12 mouse cellular contexts compared by ENCODE assay signal in the genomic region with DNA sequence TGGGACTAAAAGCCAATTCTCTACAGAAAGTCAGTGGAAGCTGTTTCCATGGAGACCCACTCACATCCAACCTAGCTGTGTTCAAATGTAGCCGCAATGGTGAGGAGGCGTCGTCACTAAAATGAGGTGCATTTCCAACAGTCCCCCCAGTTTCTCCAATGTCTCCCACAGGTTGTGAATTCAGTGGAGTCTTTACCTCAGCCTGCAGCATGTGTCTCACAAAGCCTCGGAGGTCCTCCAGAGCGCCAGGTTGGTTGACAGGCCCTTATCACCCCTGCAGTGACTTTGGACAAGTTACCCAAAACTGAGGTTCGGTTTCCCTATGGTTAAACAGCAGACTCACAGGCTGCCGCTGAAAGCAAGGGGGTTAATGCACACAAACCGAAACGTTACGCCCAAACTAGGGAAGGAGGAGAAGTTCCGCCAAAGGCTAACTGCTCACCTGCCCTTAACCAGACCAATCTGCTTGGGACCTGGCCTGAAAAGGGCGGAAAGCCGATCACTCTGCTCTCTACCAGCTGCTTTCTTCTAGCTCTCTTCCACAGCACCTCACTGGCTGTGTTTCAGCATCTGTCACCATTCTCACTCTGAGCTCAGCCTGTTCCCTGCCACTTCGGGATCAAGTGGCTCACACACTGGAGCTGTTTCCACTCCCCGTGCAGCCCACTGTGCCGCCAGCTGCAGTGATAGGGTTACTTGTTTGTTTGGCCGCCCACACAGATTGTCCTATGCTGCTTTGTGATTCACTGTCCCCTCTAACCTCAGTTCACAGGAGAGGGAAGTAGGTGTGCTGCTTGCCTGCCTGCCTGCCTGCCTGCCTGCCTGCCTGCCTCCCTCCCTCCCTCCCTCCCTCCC. TPM values are rescaled to one million over a fixed set of nuclear protein-coding genes. Genes with fewer than 3 reads are reported as not detected.
A peak's percentile ranks its signal among the peaks of the same experiment; 100 is the strongest.
DNase-seq lines count a peak whose midpoint lies in the region; ATAC-seq and TF ChIP-seq lines count a peak whose summit lies in the region.
"Had no signal": no experiment of that assay in that cellular context is flagged by ENCODE, and none has a peak within 500 bp of the region (broad histone marks: within the 10 kb centered on the region; RNA-seq: fewer than 3 reads in every experiment).

No protein-coding gene starts in this region.

- 0 out of 2 replicates have a peak, but pooled peaks have one; percentile 6 for ATAC-seq in granulocyte monocyte progenitor cell, adult 5-6 weeks (replicated peaks; ENCODE audit: poor library complexity, severe bottlenecking)

- peak overlapping the region; percentile 35 for H3K4me2 ChIP-seq in myocyte (ENCODE audit: low read depth)

- H3K79me2 ChIP-seq in myocyte (ENCODE audit: control insufficient read depth, insufficient read depth) = no peaks in the 10 kb centered on the region

- no peak for TF ChIP-seq POLR2A in myocyte (IDR thresholded peaks at IDR 0.05; ENCODE audit: insufficient read length, low read depth)

- no peaks in the 10 kb centered on the region for H3K27me3 ChIP-seq in myocyte (ENCODE audit: control insufficient read depth, insufficient read depth, insufficient read length)

- H3ac ChIP-seq in myocyte (ENCODE audit: control insufficient read depth, insufficient read length) = no peak overlapping the region

- H3K4me3 ChIP-seq in myocyte = no peak overlapping the region

- peak; percentile 24 for DNase-seq in embryo, embryonic 10.5 days (ENCODE audit: low spot score)
- no peak for DNase-seq in embryo, embryonic 10 days (ENCODE audit: low spot score)
- peak; percentile 38 for DNase-seq in layer of hippocampus, adult 11-12 months (ENCODE audit: low spot score)
- DNase-seq in layer of hippocampus, adult 9-10 months (ENCODE audit: low spot score) = no peak
- no peak for DNase-seq in Muller cell, postnatal 12 days (ENCODE audit: inconsistent ontology term)
- DNase-seq in urinary bladder, postnatal 25 days (ENCODE audit: low spot score) = no peak
- DNase-seq: thymus, postnatal 14 days had no signal

- no peaks in the 10 kb centered on the region for H3K36me3 ChIP-seq in myocyte (ENCODE audit: control insufficient read depth, insufficient read depth)

TF ChIP-seq in myocyte, 11 proteins besides CTCF, POLR2A, EP300 and RAD21:
- TF ChIP-seq CEBPB (IDR thresholded peaks at IDR 0.05; ENCODE audit: insufficient read depth, poor library complexity, severe bottlenecking) (no peak), E2F4 (IDR thresholded peaks at IDR 0.05; ENCODE audit: insufficient read depth) (no peak), USF1 (IDR thresholded peaks at IDR 0.05; ENCODE audit: low read depth) (no peak), TCF3 (IDR thresholded peaks at IDR 0.05; ENCODE audit: insufficient read length, low read depth) (no peak), SRF (IDR thresholded peaks at IDR 0.05; ENCODE audit: control insufficient read depth, insufficient read length, low read depth) (no peak), POLR2AphosphoS2 (IDR thresholded peaks at IDR 0.05; ENCODE audit: insufficient read length, low read depth) (no peak), REST (IDR thresholded peaks at IDR 0.05; ENCODE audit: insufficient read depth, insufficient read length) (no peak), MAX (IDR thresholded peaks at IDR 0.05; ENCODE audit: low read depth) (no peak), MYOD1 (IDR thresholded peaks at IDR 0.05; ENCODE audit: control insufficient read depth in 1 of 3, insufficient read length in 2 of 3, low read depth in 2 of 3) (peak in 2 of 3 experiments; percentile 54 to 90), MYOG (IDR thresholded peaks at IDR 0.05; ENCODE audit: control insufficient read depth in 1 of 3, insufficient read depth in 1 of 3, insufficient read length in 2 of 3, low read depth in 2 of 3) (peak; percentile 2 to 79 (median 51)), TCF12 (IDR thresholded peaks at IDR 0.05; ENCODE audit: insufficient read depth, poor library complexity, severe bottlenecking) (no peak)

RNA-seq across cellular contexts. Expression of a gene that starts 1.6 kb away (rescaled TPM):
- total RNA-seq in granulocyte monocyte progenitor cell, adult 5-6 weeks (2014; fragmentation: Nextera tagmentation) = not detected in 2 replicates
- 1.5 TPM in 1 of 2 replicates, not detected in the other for total RNA-seq in granulocyte monocyte progenitor cell, adult 5-6 weeks (2017)
- 10.5 TPM for polyA plus RNA-seq in myocyte (2012; fragmentation: generic; extraction: Trizol)

RNA-seq across cellular contexts. Expression of a gene that starts 6.7 kb away (rescaled TPM):
- total RNA-seq in granulocyte monocyte progenitor cell, adult 5-6 weeks (2014; fragmentation: Nextera tagmentation) = 0.15 TPM in 1 of 2 replicates, not detected in the other
- total RNA-seq in granulocyte monocyte progenitor cell, adult 5-6 weeks (2017) = not detected in 2 replicates
- polyA plus RNA-seq in myocyte (2012; fragmentation: generic; extraction: Trizol) = 0.86 TPM
- total RNA-seq: common myeloid progenitor, adult 5-6 weeks had no signal

RNA-seq across cellular contexts. Expression of a gene that starts 44.0 kb away (rescaled TPM):
- total RNA-seq in granulocyte monocyte progenitor cell, adult 5-6 weeks (2014; fragmentation: Nextera tagmentation) = not detected in 2 replicates
- total RNA-seq in granulocyte monocyte progenitor cell, adult 5-6 weeks (2017) = not detected in 2 replicates
- not detected for polyA plus RNA-seq in myocyte (2012; fragmentation: generic; extraction: Trizol)
- total RNA-seq: common myeloid progenitor, adult 5-6 weeks; layer of hippocampus, postnatal 25 days had no signal
- polyA plus RNA-seq: gonadal fat pad, adult 2 months had no signal

Comparison
In these comparisons a context has a peak if more than half of its experiments do, and no peak if none do; other contexts are left out.
1. DNase-seq: peak in embryo, embryonic 10.5 days (single experiment) and layer of hippocampus, adult 11-12 months (single experiment); none in embryo, embryonic 10 days (single experiment), layer of hippocampus, adult 9-10 months (single experiment), Muller cell, postnatal 12 days (single experiment) and urinary bladder, postnatal 25 days (single experiment).